Mouse (Mus musculus): Measurements from ENCODE around the gene Pdia3. TPM values are rescaled to one million over a fixed set of nuclear protein-coding genes. Genes with fewer than 3 reads are reported as not detected.
"Not testable (repeated sequence)": the region's sequence is repeated elsewhere in the genome, so short reads cannot be mapped to it uniquely, and the experiment has no call there.

Gene Pdia3
- polyA plus RNA-seq, 1 experiment from 2014 or later: 320 TPM

DNA sequence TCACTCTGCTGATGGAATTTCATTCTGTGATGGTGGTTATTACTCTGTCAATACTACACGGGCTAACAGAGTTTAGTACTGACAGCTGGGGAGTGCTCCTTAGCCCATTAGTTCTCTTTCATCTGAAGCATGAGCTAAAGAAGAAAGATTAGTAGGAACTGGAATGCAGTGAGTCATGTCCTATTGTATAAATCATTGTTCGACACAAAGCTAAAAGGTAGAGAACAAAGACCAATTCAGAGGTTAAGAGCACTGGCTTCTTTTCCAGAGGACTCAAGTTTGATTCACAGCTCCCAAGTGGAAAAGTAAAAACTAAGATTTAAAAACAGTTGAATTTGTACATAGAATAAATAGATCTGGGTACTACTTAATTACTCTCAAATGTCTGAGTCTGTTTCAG lies 46.5 kb downstream of the Pdia3 start:
- Histone ChIP-seq H3K27ac (no peak overlapping the region), H3K27me3 (no peaks in the 10 kb centered on the region), H3K36me3 (ENCODE audit: poor library complexity, severe bottlenecking) (peaks cover 30% of the 10 kb centered on the region), H3K4me1 (peaks cover 16% of the 10 kb centered on the region), H3K4me2 (no peak overlapping the region), H3K9ac (no peak overlapping the region), H3K9me3 (replicated peaks) (no peaks in the 10 kb centered on the region), H3K4me3 (no peak overlapping the region)
- 59% methylated on average over 2 of the region's 2 CpGs for WGBS
- no peak for ATAC-seq

DNA sequence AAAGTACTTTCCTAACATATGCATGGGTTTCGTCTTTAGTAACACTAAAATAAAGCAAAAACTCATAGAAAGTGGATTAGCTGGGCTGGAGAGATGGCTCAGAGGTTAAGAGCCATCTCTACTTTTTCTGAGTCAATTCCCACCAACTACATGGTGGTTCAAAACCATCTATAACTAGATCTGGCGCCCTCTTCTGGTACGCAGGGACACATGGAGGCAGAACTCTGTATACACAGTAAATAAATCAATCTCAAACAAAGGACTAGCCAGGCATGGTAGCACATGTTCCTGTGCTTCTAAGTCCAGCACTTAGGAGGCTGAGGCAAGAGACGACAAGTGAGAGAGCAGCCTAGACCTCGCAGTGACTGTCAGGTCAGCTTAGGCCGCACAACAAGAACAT lies 55.4 kb downstream of the Pdia3 start:
- H3K27me3 ChIP-seq; H3K27ac ChIP-seq; H3K9me3 ChIP-seq (replicated peaks); H3K9ac ChIP-seq; H3K4me3 ChIP-seq; H3K4me1 ChIP-seq; H3K4me2 ChIP-seq; ATAC-seq; H3K36me3 ChIP-seq (ENCODE audit: poor library complexity, severe bottlenecking): not testable (repeated sequence)
- 90% methylated on average over 2 of the region's 6 CpGs for WGBS

DNA sequence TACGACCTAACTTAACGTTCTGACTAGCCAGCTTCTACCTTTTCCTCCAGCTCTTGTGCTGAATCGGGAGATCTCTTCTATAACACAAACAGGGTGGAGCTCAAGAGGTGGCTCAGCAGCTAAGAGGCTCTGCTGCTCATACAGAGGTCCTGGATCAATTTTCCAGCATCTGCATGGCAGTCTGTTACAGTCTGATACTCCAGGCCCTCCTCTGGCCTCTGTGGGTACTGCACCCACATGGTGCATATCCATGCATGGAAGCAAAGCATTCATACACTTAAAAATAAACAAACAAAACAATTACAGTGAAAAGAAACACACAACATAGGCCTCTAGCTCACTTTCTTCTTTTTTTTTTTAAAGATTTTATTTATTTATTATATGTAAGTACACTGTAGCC lies 59.2 kb downstream of the Pdia3 start:
- not testable (repeated sequence) for ATAC-seq; H3K36me3 ChIP-seq (ENCODE audit: poor library complexity, severe bottlenecking); H3K9me3 ChIP-seq (replicated peaks); H3K4me1 ChIP-seq; H3K27me3 ChIP-seq; H3K9ac ChIP-seq; H3K27ac ChIP-seq; H3K4me3 ChIP-seq
- 97% methylated on average over 3 of the region's 3 CpGs for WGBS
- peak overlapping the region; percentile 85 for H3K4me2 ChIP-seq

- WGBS: 5% methylated on average over 41 of the region's 41 CpGs
- H3K4me1 ChIP-seq: not testable (repeated sequence)
- ATAC-seq: peak; percentile 98
Measured at GRCm38 (mm10) chr2:121473301-121474179, 60.0 kb downstream of the Pdia3 start, which contains the start of gene Mfap1b. Mfap1b (minus strand) TSS chr2:121474067.

DNA sequence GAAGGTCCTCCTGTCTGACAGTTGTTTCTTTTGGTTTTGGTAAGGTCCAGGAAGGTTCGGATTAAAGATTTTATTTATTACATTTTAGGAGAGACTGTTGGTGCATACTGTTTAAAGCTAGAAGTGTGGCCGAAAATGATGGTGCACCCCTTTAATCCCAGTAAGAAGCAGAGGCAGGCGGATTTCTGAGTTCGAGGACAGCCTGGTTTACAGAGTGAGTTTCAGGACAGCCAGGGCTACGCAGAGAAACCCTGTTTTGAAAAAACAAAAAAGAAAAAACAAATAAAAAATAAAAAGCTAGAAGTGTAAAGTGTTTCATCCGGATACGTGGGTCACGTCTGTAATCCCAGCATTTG lies 60.6 kb downstream of the Pdia3 start:
- Histone ChIP-seq H3K36me3 (ENCODE audit: poor library complexity, severe bottlenecking) (0 out of 2 replicates have a peak, but pooled peaks cover 4% of the 10 kb centered on the region), H3K4me3 (peak overlapping the region; percentile 60), H3K9ac (peak overlapping the region; percentile 64; the same call in 1 of the 2 replicates), H3K4me1 (peaks cover 5% of the 10 kb centered on the region), H3K27me3 (no peaks in the 10 kb centered on the region), H3K4me2 (peak overlapping the region; percentile 85), H3K9me3 (replicated peaks) (no peaks in the 10 kb centered on the region), H3K27ac (peak overlapping the region; percentile 49)
- ATAC-seq: no peak
- WGBS: 39% methylated on average over 8 of the region's 8 CpGs

More at GRCm38 (mm10) chr2:121473301-121474179, 60.0 kb downstream of the Pdia3 start, which contains the start of gene Mfap1b:
- not testable (repeated sequence) for H3K36me3 ChIP-seq (ENCODE audit: poor library complexity, severe bottlenecking); H3K9me3 ChIP-seq (replicated peaks); H3K27me3 ChIP-seq
- peak within 1 kb of the TSS; percentile 60 for H3K4me3 ChIP-seq
- peak within 1 kb of the TSS; percentile 49 for H3K27ac ChIP-seq
- H3K9ac ChIP-seq: peak within 1 kb of the TSS; percentile 64
- H3K4me2 ChIP-seq: peak within 1 kb of the TSS; percentile 85

- H3K4me2 ChIP-seq; H3K9ac ChIP-seq; H3K27me3 ChIP-seq; H3K27ac ChIP-seq; ATAC-seq; H3K4me3 ChIP-seq; H3K4me1 ChIP-seq; H3K36me3 ChIP-seq (ENCODE audit: poor library complexity, severe bottlenecking); H3K9me3 ChIP-seq (replicated peaks): not testable (repeated sequence)
- 91% methylated on average over 2 of the region's 2 CpGs for WGBS
Measured at GRCm38 (mm10) chr2:121475306-121475705, 61.7 kb downstream of the Pdia3 start.

- no peak overlapping the region for H3K4me3 ChIP-seq
- H3K36me3 ChIP-seq (ENCODE audit: poor library complexity, severe bottlenecking): no peaks in the 10 kb centered on the region
- no peak overlapping the region for H3K27ac ChIP-seq
- ATAC-seq: no peak
- no peaks in the 10 kb centered on the region for H3K9me3 ChIP-seq (replicated peaks)
- H3K4me1 ChIP-seq: peaks cover 5% of the 10 kb centered on the region
- H3K27me3 ChIP-seq: no peaks in the 10 kb centered on the region
- H3K4me2 ChIP-seq: no peak overlapping the region
- no peak overlapping the region for H3K9ac ChIP-seq
- 82% methylated on average over 3 of the region's 3 CpGs for WGBS
Measured at GRCm38 (mm10) chr2:121477491-121478266, 64.1 kb downstream of the Pdia3 start.

- H3K4me1 ChIP-seq: no peaks in the 10 kb centered on the region
- H3K36me3 ChIP-seq (ENCODE audit: poor library complexity, severe bottlenecking): no peaks in the 10 kb centered on the region
- no peak overlapping the region for H3K4me3 ChIP-seq
- no peak overlapping the region for H3K9ac ChIP-seq
- no peak for ATAC-seq
- H3K4me2 ChIP-seq: no peak overlapping the region
- no peak overlapping the region for H3K27ac ChIP-seq
- H3K27me3 ChIP-seq: no peaks in the 10 kb centered on the region
- no peaks in the 10 kb centered on the region for H3K9me3 ChIP-seq (replicated peaks)
- WGBS: 55% methylated on average over 3 of the region's 3 CpGs
Measured at GRCm38 (mm10) chr2:121480498-121480897, 66.9 kb downstream of the Pdia3 start.

GRCm38 (mm10) chr2:121480916-121481315 lies 67.3 kb downstream of the Pdia3 start:
- WGBS: 85% methylated on average over 13 of the region's 13 CpGs
- H3K27ac ChIP-seq; H3K36me3 ChIP-seq (ENCODE audit: poor library complexity, severe bottlenecking); H3K27me3 ChIP-seq; H3K4me1 ChIP-seq; H3K4me3 ChIP-seq; H3K9ac ChIP-seq; H3K9me3 ChIP-seq (replicated peaks); H3K4me2 ChIP-seq; ATAC-seq: not testable (repeated sequence)

- Histone ChIP-seq H3K27ac (no peak overlapping the region), H3K4me2 (no peak overlapping the region), H3K36me3 (ENCODE audit: poor library complexity, severe bottlenecking) (no peaks in the 10 kb centered on the region), H3K9ac (no peak overlapping the region), H3K4me1 (no peaks in the 10 kb centered on the region), H3K4me3 (no peak overlapping the region), H3K9me3 (replicated peaks) (no peaks in the 10 kb centered on the region), H3K27me3 (no peaks in the 10 kb centered on the region)
- no peak for ATAC-seq
- 34% methylated on average over 8 of the region's 8 CpGs for WGBS
Measured at GRCm38 (mm10) chr2:121483576-121483975, 70.0 kb downstream of the Pdia3 start.

- H3K4me2 ChIP-seq; H3K9me3 ChIP-seq (replicated peaks); H3K9ac ChIP-seq; H3K36me3 ChIP-seq (ENCODE audit: poor library complexity, severe bottlenecking); H3K27me3 ChIP-seq; ATAC-seq; H3K27ac ChIP-seq; H3K4me1 ChIP-seq; H3K4me3 ChIP-seq: not testable (repeated sequence)
- WGBS: 78% methylated on average over 2 of the region's 2 CpGs
Measured at GRCm38 (mm10) chr2:121484403-121484802, 70.8 kb downstream of the Pdia3 start.
